Mouse (Mus musculus): ENCODE results near the gene Chka. TPM values are rescaled to one million over a fixed set of nuclear protein-coding genes. Genes with fewer than 3 reads are reported as not detected.

The Chka gene
- polyA plus RNA-seq, 1 experiment from 2014 or later, result 63.3 TPM

GRCm38 (mm10) chr19:3868290-3868689, 16.7 kb downstream of the Chka start:
- Histone ChIP-seq H3K36me3 (peaks cover 4% of the 10 kb centered on the region), H3K9me3 (no peaks in the 10 kb centered on the region), H3K27ac (no peak overlapping the region), H3K27me3 (replicated peaks) (no peaks in the 10 kb centered on the region), H3K4me3 (replicated peaks) (no peak overlapping the region), H3K9ac (no peak overlapping the region), H3K4me1 (replicated peaks) (peaks cover 4% of the 10 kb centered on the region; the same call in 1 of the 2 replicates), H3K4me2 (replicated peaks) (no peak overlapping the region)
- 70% methylated on average over 1 of the region's 1 CpGs for WGBS
- no peak for ATAC-seq

- Histone ChIP-seq H3K4me1 (replicated peaks) (peaks cover 14% of the 10 kb centered on the region; the same call in 1 of the 2 replicates), H3K9me3 (no peaks in the 10 kb centered on the region), H3K4me3 (replicated peaks) (no peak overlapping the region), H3K4me2 (replicated peaks) (no peak overlapping the region), H3K36me3 (no peaks in the 10 kb centered on the region), H3K9ac (no peak overlapping the region), H3K27ac (no peak overlapping the region), H3K27me3 (replicated peaks) (no peaks in the 10 kb centered on the region)
- ATAC-seq, result no peak
These were observed 19.9 kb downstream of the Chka start for GRCm38 (mm10) chr19:3871468-3871867.

- no peak for ATAC-seq
- Histone ChIP-seq H3K36me3 (no peaks in the 10 kb centered on the region), H3K4me3 (replicated peaks) (no peak overlapping the region), H3K9me3 (no peaks in the 10 kb centered on the region), H3K9ac (no peak overlapping the region), H3K4me1 (replicated peaks) (peaks cover 14% of the 10 kb centered on the region; the same call in 1 of the 2 replicates), H3K27me3 (replicated peaks) (no peaks in the 10 kb centered on the region), H3K27ac (no peak overlapping the region), H3K4me2 (replicated peaks) (no peak overlapping the region)
- 50% methylated on average over 4 of the region's 4 CpGs for WGBS
These were observed 20.8 kb downstream of the Chka start for GRCm38 (mm10) chr19:3872373-3872772.

GRCm38 (mm10) chr19:3875045-3875444, 23.5 kb downstream of the Chka start:
- Histone ChIP-seq H3K9ac (no peak overlapping the region), H3K27me3 (replicated peaks) (no peaks in the 10 kb centered on the region), H3K4me3 (replicated peaks) (no peak overlapping the region), H3K4me1 (replicated peaks) (peaks cover 11% of the 10 kb centered on the region; the same call in 1 of the 2 replicates), H3K27ac (no peak overlapping the region), H3K4me2 (replicated peaks) (no peak overlapping the region), H3K36me3 (no peaks in the 10 kb centered on the region), H3K9me3 (no peaks in the 10 kb centered on the region)
- 70% methylated on average over 7 of the region's 7 CpGs for WGBS
- ATAC-seq, result peak; percentile 73; the same call in 1 of the 2 replicates

- Histone ChIP-seq H3K4me3 (replicated peaks) (no peak overlapping the region), H3K36me3 (no peaks in the 10 kb centered on the region; the same call in 1 of the 2 replicates), H3K27me3 (replicated peaks) (no peaks in the 10 kb centered on the region), H3K27ac (no peak overlapping the region), H3K4me2 (replicated peaks) (no peak overlapping the region), H3K9me3 (no peaks in the 10 kb centered on the region), H3K9ac (no peak overlapping the region), H3K4me1 (replicated peaks) (peaks cover 6% of the 10 kb centered on the region; the same call in 1 of the 2 replicates)
- ATAC-seq, result no peak
- 88% methylated on average over 6 of the region's 6 CpGs for WGBS
These were observed 28.7 kb downstream of the Chka start for GRCm38 (mm10) chr19:3880054-3880848.

- H3K4me3 ChIP-seq (replicated peaks), result no peak overlapping the region
- no peak overlapping the region for H3K4me2 ChIP-seq (replicated peaks)
- ATAC-seq, result no peak
- no peak overlapping the region for H3K9ac ChIP-seq
- no peak overlapping the region for H3K27ac ChIP-seq
- H3K27me3 ChIP-seq (replicated peaks), result no peaks in the 10 kb centered on the region
- H3K36me3 ChIP-seq, result peaks cover 6% of the 10 kb centered on the region
- peaks cover 3% of the 10 kb centered on the region; the same call in 1 of the 2 replicates for H3K4me1 ChIP-seq (replicated peaks)
- H3K9me3 ChIP-seq, result no peaks in the 10 kb centered on the region
- 79% methylated on average over 4 of the region's 4 CpGs for WGBS
These were observed 30.6 kb downstream of the Chka start for GRCm38 (mm10) chr19:3882214-3882613.

GRCm38 (mm10) chr19:3884325-3884990, 32.9 kb downstream of the Chka start:
- H3K27me3 ChIP-seq (replicated peaks), result no peaks in the 10 kb centered on the region
- H3K36me3 ChIP-seq, result peaks cover 14% of the 10 kb centered on the region
- ATAC-seq, result no peak
- H3K4me2 ChIP-seq (replicated peaks), result no peak overlapping the region
- no peak overlapping the region for H3K9ac ChIP-seq
- no peak overlapping the region for H3K27ac ChIP-seq
- WGBS, result 43% methylated on average over 6 of the region's 6 CpGs
- H3K4me3 ChIP-seq (replicated peaks), result no peak overlapping the region
- no peaks in the 10 kb centered on the region for H3K9me3 ChIP-seq
- peaks cover 3% of the 10 kb centered on the region; the same call in 1 of the 2 replicates for H3K4me1 ChIP-seq (replicated peaks)

GRCm38 (mm10) chr19:3889096-3889495, 37.5 kb downstream of the Chka start:
- H3K4me3 ChIP-seq (replicated peaks), result no peak overlapping the region
- peaks cover 33% of the 10 kb centered on the region for H3K36me3 ChIP-seq
- no peak for ATAC-seq
- H3K9ac ChIP-seq, result no peak overlapping the region
- no peaks in the 10 kb centered on the region for H3K9me3 ChIP-seq
- no peak overlapping the region for H3K4me2 ChIP-seq (replicated peaks)
- H3K27ac ChIP-seq, result no peak overlapping the region
- WGBS, result 94% methylated on average over 5 of the region's 5 CpGs
- no peaks in the 10 kb centered on the region for H3K27me3 ChIP-seq (replicated peaks)
- no peaks in the 10 kb centered on the region for H3K4me1 ChIP-seq (replicated peaks)

- Histone ChIP-seq H3K9ac (no peak overlapping the region), H3K4me3 (replicated peaks) (no peak overlapping the region), H3K4me1 (replicated peaks) (0 out of 2 replicates have a peak, but pooled peaks cover 1% of the 10 kb centered on the region), H3K36me3 (peaks cover 41% of the 10 kb centered on the region), H3K9me3 (no peaks in the 10 kb centered on the region), H3K27ac (no peak overlapping the region), H3K27me3 (replicated peaks) (no peaks in the 10 kb centered on the region), H3K4me2 (replicated peaks) (no peak overlapping the region)
- WGBS, result 80% methylated on average over 8 of the region's 8 CpGs
- ATAC-seq, result no peak
These were observed 38.6 kb downstream of the Chka start for GRCm38 (mm10) chr19:3890181-3890580.

- Histone ChIP-seq H3K27me3 (replicated peaks) (no peaks in the 10 kb centered on the region), H3K36me3 (peaks cover 57% of the 10 kb centered on the region), H3K4me2 (replicated peaks) (no peak overlapping the region), H3K9ac (no peak overlapping the region), H3K9me3 (no peaks in the 10 kb centered on the region), H3K4me1 (replicated peaks) (0 out of 2 replicates have a peak, but pooled peaks cover 3% of the 10 kb centered on the region), H3K4me3 (replicated peaks) (no peak overlapping the region), H3K27ac (no peak overlapping the region)
- no peak for ATAC-seq
- WGBS, result 87% methylated on average over 4 of the region's 4 CpGs
These were observed 42.1 kb downstream of the Chka start for GRCm38 (mm10) chr19:3893545-3894116.

GRCm38 (mm10) chr19:3894294-3894693, 42.7 kb downstream of the Chka start:
- 0 out of 2 replicates have a peak, but pooled peaks cover 3% of the 10 kb centered on the region for H3K4me1 ChIP-seq (replicated peaks)
- H3K4me2 ChIP-seq (replicated peaks), result no peak overlapping the region
- H3K36me3 ChIP-seq, result peaks cover 51% of the 10 kb centered on the region
- no peak overlapping the region for H3K4me3 ChIP-seq (replicated peaks)
- no peak overlapping the region for H3K9ac ChIP-seq
- 88% methylated on average over 2 of the region's 2 CpGs for WGBS
- no peaks in the 10 kb centered on the region for H3K27me3 ChIP-seq (replicated peaks)
- no peaks in the 10 kb centered on the region for H3K9me3 ChIP-seq
- no peak overlapping the region for H3K27ac ChIP-seq
- no peak for ATAC-seq

- Histone ChIP-seq H3K4me1 (replicated peaks) (0 out of 2 replicates have a peak, but pooled peaks cover 3% of the 10 kb centered on the region), H3K9me3 (no peaks in the 10 kb centered on the region), H3K4me2 (replicated peaks) (no peak overlapping the region), H3K9ac (no peak overlapping the region), H3K27ac (no peak overlapping the region), H3K4me3 (replicated peaks) (no peak overlapping the region), H3K27me3 (replicated peaks) (no peaks in the 10 kb centered on the region), H3K36me3 (peaks cover 51% of the 10 kb centered on the region)
- ATAC-seq, result peak; percentile 34
- WGBS, result 29% methylated on average over 3 of the region's 3 CpGs
These were observed 43.6 kb downstream of the Chka start for GRCm38 (mm10) chr19:3895171-3895631.

Data from intestine, embryonic 15.5 days (tissue).